Mouse (Mus musculus) lung, embryonic 14.5 days (tissue): ENCODE measurements around the gene Abca7. TPM values are rescaled to one million over a fixed set of nuclear protein-coding genes. Genes with fewer than 3 reads are reported as not detected.
"Not testable (repeated sequence)": the region's sequence is repeated elsewhere in the genome, so short reads cannot be mapped to it uniquely, and the experiment has no call there.

Source experiments
- ATAC-seq: fragments of 200-750 bp; cut with Nextera tagmentation; 2 replicates; pipeline ENCODE4 v1.8.0; 2017; ENCODE audit warnings: mild to moderate bottlenecking, moderate TSS enrichment, moderate library complexity; ENCODE audit not compliant: insufficient read depth
- DNase-seq: peaks from one replicate; pipeline ENCODE4 v3.0.0-alpha.2; 2015
- H3K27ac ChIP-seq: fragments of 300-500 bp; sonication (generic); 2 replicates; pipeline ENCODE4 v1.5.1; 2014; ENCODE audit warnings: low read depth, mild to moderate bottlenecking, moderate library complexity
- H3K27me3 ChIP-seq: fragments of 300-500 bp; sonication (generic); 2 replicates; pipeline ENCODE4 v1.6.1; 2014; ENCODE audit warnings: low read length, control low read depth; ENCODE audit not compliant: insufficient read depth
- H3K36me3 ChIP-seq: fragments of 300-500 bp; sonication (generic); 2 replicates; pipeline ENCODE4 v1.6.1; 2014; ENCODE audit warnings: control low read depth; ENCODE audit not compliant: insufficient read depth
- H3K4me1 ChIP-seq: fragments of 300-500 bp; sonication (generic); 2 replicates; pipeline ENCODE4 v1.6.1; 2014; ENCODE audit warnings: antibody characterized with exemption, control low read depth; ENCODE audit not compliant: insufficient read depth
- H3K4me2 ChIP-seq: fragments of 300-500 bp; sonication (generic); 2 replicates; pipeline ENCODE4 v1.6.1; 2014; ENCODE audit warnings: mild to moderate bottlenecking
- H3K4me3 ChIP-seq: fragments of 300-500 bp; sonication (generic); 2 replicates; pipeline ENCODE4 v1.5.1; 2014; ENCODE audit warnings: low read depth, low read length
- H3K9ac ChIP-seq: fragments of 300-500 bp; sonication (generic); 2 replicates; pipeline ENCODE4 v1.6.1; 2014
- H3K9me3 ChIP-seq: fragments of 300-500 bp; sonication (generic); 2 replicates; pipeline ENCODE4 v1.6.1; 2016; ENCODE audit warnings: low read depth, low read length, control low read depth
- CTCF ChIP-seq: IDR thresholded peaks from 2 replicates; pipeline ENCODE4 v1.5.1; 2016; ENCODE audit warnings: antibody characterized with exemption, low read depth
- WGBS: fragments of 180-500 bp; shearing (Covaris S2); extraction: QIAGEN DNeasy Blood & Tissue Kit; methylation state at CpG from one replicate; pipeline ENCODE4 v1.1.7; 2014; 5-methylcytosine and 5-hydroxymethylcytosine counted together
- polyA plus RNA-seq: library from polyadenylated mRNA; unstranded; fragments of >200 nt; fragmentation: Nextera tagmentation; extraction: Ambion mirVana; gene quantifications from 2 replicates; pipeline ENCODE4 v1.2.1, GENCODE M21; 2014

The Abca7 gene
- polyA plus RNA-seq, 1 experiment from 2014 or later = 3.5 TPM

GRCm38 (mm10) chr10:80052374-80052764 lies 56.1 kb downstream of the Abca7 start:
- ATAC-seq (no peak), DNase-seq (no peak)
- Histone ChIP-seq H3K4me2 (no peak overlapping the region), H3K36me3 (peaks cover 22% of the 10 kb centered on the region), H3K4me3 (no peak overlapping the region), H3K4me1 (peaks cover 15% of the 10 kb centered on the region), H3K9me3 (no peaks in the 10 kb centered on the region), H3K27me3 (no peaks in the 10 kb centered on the region), H3K27ac (peak overlapping the region; percentile 62; the same call in 1 of the 2 replicates), H3K9ac (no peak overlapping the region)
- TF ChIP-seq CTCF = no peak
- WGBS = 80% methylated on average over 5 of the region's 5 CpGs

- WGBS = under 1% methylated on average over 46 of the region's 47 CpGs
- Histone ChIP-seq H3K4me2 (peak overlapping the region; percentile 86), H3K9ac (peak overlapping the region; percentile 85), H3K27me3 (no peaks in the 10 kb centered on the region), H3K4me3 (peak overlapping the region; percentile 87), H3K4me1 (peaks cover 15% of the 10 kb centered on the region), H3K27ac (peak overlapping the region; percentile 97), H3K9me3 (no peaks in the 10 kb centered on the region), H3K36me3 (peaks cover 31% of the 10 kb centered on the region)
- TF ChIP-seq CTCF = no peak
- DNase-seq (peak; percentile 100), ATAC-seq (peak; percentile 98)
Measured at GRCm38 (mm10) chr10:80053259-80053780, 57.0 kb downstream of the Abca7 start.

GRCm38 (mm10) chr10:80053831-80054815 lies 57.8 kb downstream of the Abca7 start:
- ATAC-seq = peak; percentile 41
- 1% methylated on average over 71 of the region's 77 CpGs for WGBS

GRCm38 (mm10) chr10:80054911-80055310 lies 58.6 kb downstream of the Abca7 start:
- peaks cover 13% of the 10 kb centered on the region for H3K4me1 ChIP-seq
- peak overlapping the region; percentile 85 for H3K9ac ChIP-seq
- H3K4me3 ChIP-seq = peak overlapping the region; percentile 87
- H3K27me3 ChIP-seq, H3K27ac ChIP-seq, ATAC-seq, DNase-seq, H3K9me3 ChIP-seq: not testable (repeated sequence)
- H3K36me3 ChIP-seq = peaks cover 45% of the 10 kb centered on the region
- 14% methylated on average over 3 of the region's 3 CpGs for WGBS
- H3K4me2 ChIP-seq = peak overlapping the region; percentile 86

More at GRCm38 (mm10) chr10:80053831-80054815, 57.8 kb downstream of the Abca7 start:
- Histone ChIP-seq H3K27me3 (no peaks in the 10 kb centered on the region), H3K4me3 (peak overlapping the region; percentile 87), H3K4me1 (peaks cover 13% of the 10 kb centered on the region), H3K36me3 (peaks cover 38% of the 10 kb centered on the region), H3K27ac (peak overlapping the region; percentile 97), H3K9me3 (no peaks in the 10 kb centered on the region), H3K9ac (peak overlapping the region; percentile 85), H3K4me2 (peak overlapping the region; percentile 86)
- DNase-seq = peak; percentile 89
- TF ChIP-seq CTCF = no peak; the same call in none of the 2 replicates

DNA sequence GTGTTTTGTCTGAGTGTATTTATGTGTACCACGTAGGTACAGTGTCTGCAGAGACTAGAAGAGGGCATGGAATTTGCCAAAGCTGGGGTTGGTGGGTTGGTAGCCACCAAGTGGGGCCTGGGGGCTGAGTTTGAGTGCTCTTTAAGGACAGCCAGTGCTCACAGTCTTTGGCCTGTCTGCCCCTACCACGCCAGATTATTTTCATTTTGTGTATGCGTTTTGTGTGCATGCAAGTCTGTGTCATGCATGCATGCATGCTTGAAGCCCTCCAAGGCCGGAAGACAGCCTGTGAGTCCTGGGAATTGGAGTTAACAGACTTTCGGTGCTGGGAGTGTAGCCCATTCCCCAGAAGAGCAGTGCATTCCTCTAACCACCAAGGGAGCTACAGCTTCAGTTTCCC lies 59.1 kb downstream of the Abca7 start:
- DNase-seq (no peak), ATAC-seq (no peak)
- peaks cover 13% of the 10 kb centered on the region for H3K4me1 ChIP-seq
- no peak for TF ChIP-seq CTCF
- H3K4me2 ChIP-seq = peak overlapping the region; percentile 86
- peak overlapping the region; percentile 87; the same call in 1 of the 2 replicates for H3K4me3 ChIP-seq
- no peak overlapping the region for H3K27ac ChIP-seq
- WGBS = 62% methylated on average over 5 of the region's 5 CpGs
- no peaks in the 10 kb centered on the region for H3K9me3 ChIP-seq
- H3K27me3 ChIP-seq = no peaks in the 10 kb centered on the region
- H3K36me3 ChIP-seq = peaks cover 49% of the 10 kb centered on the region
- peak overlapping the region; percentile 85; the same call in 1 of the 2 replicates for H3K9ac ChIP-seq

DNA sequence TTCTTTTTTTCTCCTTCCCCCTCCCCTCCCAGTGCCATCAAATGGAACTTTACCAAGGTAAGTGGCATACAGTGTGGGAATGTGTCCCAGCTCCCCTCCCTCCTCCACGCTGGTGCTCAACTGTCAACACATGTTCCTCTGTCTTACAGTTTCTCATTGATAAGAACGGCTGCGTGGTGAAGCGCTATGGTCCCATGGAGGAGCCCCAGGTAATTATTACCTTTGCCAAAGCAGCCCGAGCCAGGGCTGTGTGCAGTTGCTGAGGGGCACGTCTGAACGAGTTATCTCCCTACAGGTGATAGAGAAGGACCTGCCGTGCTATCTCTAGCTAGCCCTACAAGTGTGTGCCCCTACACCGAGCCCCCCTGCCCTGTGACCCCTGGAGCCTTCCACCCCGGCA lies 59.6 kb downstream of the Abca7 start:
- Histone ChIP-seq H3K4me3 (no peak overlapping the region), H3K27ac (no peak overlapping the region), H3K36me3 (peaks cover 55% of the 10 kb centered on the region), H3K4me1 (peaks cover 13% of the 10 kb centered on the region), H3K4me2 (peak overlapping the region; percentile 86; the same call in 1 of the 2 replicates), H3K9me3 (no peaks in the 10 kb centered on the region), H3K9ac (no peak overlapping the region), H3K27me3 (no peaks in the 10 kb centered on the region)
- ATAC-seq = no peak
- TF ChIP-seq CTCF = no peak
- DNase-seq = no peak
- WGBS = 64% methylated on average over 9 of the region's 10 CpGs

- Histone ChIP-seq H3K4me1 (peaks cover 9% of the 10 kb centered on the region), H3K27ac (no peak overlapping the region), H3K4me3 (no peak overlapping the region), H3K27me3 (no peaks in the 10 kb centered on the region), H3K9ac (no peak overlapping the region), H3K4me2 (no peak overlapping the region), H3K9me3 (no peaks in the 10 kb centered on the region), H3K36me3 (peaks cover 60% of the 10 kb centered on the region)
- WGBS = 81% methylated on average over 4 of the region's 4 CpGs
- DNase-seq (no peak), ATAC-seq (no peak)
- no peak for TF ChIP-seq CTCF
Measured at GRCm38 (mm10) chr10:80056506-80056905, 60.2 kb downstream of the Abca7 start.
